In genomic region chr7:82275529-82276204, GRCm38 (mm10) we compare ENCODE assay signal across 12 mouse cellular contexts. TPM values are rescaled to one million over a fixed set of nuclear protein-coding genes. Genes with fewer than 3 reads are reported as not detected.
DNase-seq lines count a peak whose midpoint lies in the region; ATAC-seq and TF ChIP-seq lines count a peak whose summit lies in the region.
"Had no signal": no experiment of that assay in that cellular context is flagged by ENCODE, and none has a peak within 500 bp of the region (broad histone marks: within the 10 kb centered on the region; RNA-seq: fewer than 3 reads in every experiment).

No protein-coding gene starts in this region.

- 77% methylated on average over 18 of the region's 18 CpGs for WGBS in embryonic facial prominence, embryonic 12.5 days
- 74% methylated on average over 18 of the region's 18 CpGs for WGBS in embryonic facial prominence, embryonic 10.5 days

- no peaks in the 10 kb centered on the region for H3K9me3 ChIP-seq in embryonic facial prominence, embryonic 12.5 days
- H3K9me3 ChIP-seq in embryonic facial prominence, embryonic 10.5 days, result no peaks in the 10 kb centered on the region

- intact Hi-C loops in left cerebral cortex, adult 2 months (cut with DNase I), result loop anchor here (2.0 to 10.0 kb wide), 2 partner anchors 317 to 491 kb away; partner anchors contain the start of gene 3110040N11Rik
- intact Hi-C loops in gastrocnemius, adult 2 months (cut with DNase I), result no loop called here

- peaks cover 12% of the 10 kb centered on the region; the same call in 1 of the 2 replicates for H3K4me1 ChIP-seq in embryonic facial prominence, embryonic 12.5 days
- H3K4me1 ChIP-seq in embryonic facial prominence, embryonic 10.5 days, result peaks cover 11% of the 10 kb centered on the region

- no peak for TF ChIP-seq CTCF in left cerebral cortex, adult 2 months (IDR thresholded peaks at IDR 0.05)
- TF ChIP-seq CTCF in C2C12 (IDR thresholded peaks at IDR 0.05; ENCODE audit: control insufficient read depth, insufficient read depth, insufficient read length), result no peak
- TF ChIP-seq CTCF in gastrocnemius, adult 2 months (IDR thresholded peaks at IDR 0.05), result no peak

- no peak overlapping the region for H3K4me3 ChIP-seq in embryonic facial prominence, embryonic 12.5 days
- no peak overlapping the region for H3K4me3 ChIP-seq in embryonic facial prominence, embryonic 10.5 days
- no peak overlapping the region for H3K4me3 ChIP-seq in left cerebral cortex, adult 2 months
- no peak overlapping the region for H3K4me3 ChIP-seq in C2C12 (ENCODE audit: insufficient read depth, poor library complexity, severe bottlenecking)
- H3K4me3 ChIP-seq in gastrocnemius, adult 2 months, result no peak overlapping the region

- no peaks in the 10 kb centered on the region for H3K27me3 ChIP-seq in embryonic facial prominence, embryonic 12.5 days
- no peaks in the 10 kb centered on the region for H3K27me3 ChIP-seq in embryonic facial prominence, embryonic 10.5 days (replicated peaks; ENCODE audit: low read depth, poor library complexity, severe bottlenecking)
- no peaks in the 10 kb centered on the region for H3K27me3 ChIP-seq in C2C12 (ENCODE audit: control insufficient read depth, insufficient read depth, insufficient read length)

- H3K79me3 ChIP-seq in C2C12 (ENCODE audit: low read depth), result no peaks in the 10 kb centered on the region

- H3K4me2 ChIP-seq in embryonic facial prominence, embryonic 12.5 days (replicated peaks), result no peak overlapping the region

- peak; percentile 43; the same call in 1 of the 2 replicates for ATAC-seq in embryonic facial prominence, embryonic 12.5 days (ENCODE audit: insufficient number of reproducible peaks, insufficient read depth, low FRiP score, low TSS enrichment)

- H3K79me2 ChIP-seq in C2C12 (ENCODE audit: control insufficient read depth, insufficient read depth), result no peaks in the 10 kb centered on the region

- no peak overlapping the region for H3K9ac ChIP-seq in embryonic facial prominence, embryonic 12.5 days

- DNase-seq in embryonic facial prominence, embryonic 10.5 days (ENCODE audit: low spot score), result no peak
- DNase-seq in left cerebral cortex, adult 2 months (ENCODE audit: extremely low spot score in 1 of 2, low spot score in 2 of 2), result peak; percentile 38 to 53
- DNase-seq in left cerebral cortex, adult 11 months (ENCODE audit: low spot score), result no peak
- peak; percentile 22 for DNase-seq in embryo, embryonic 11 days
- DNase-seq in retina, postnatal 1 day, result no peak
- no peak for DNase-seq in gastrocnemius, adult 2 months
- DNase-seq: cerebellum, postnatal 14 days; kidney, adult 8-10 months; layer of hippocampus, postnatal 36 days; lung, postnatal 10 days had no signal

- H3K36me3 ChIP-seq in embryonic facial prominence, embryonic 12.5 days, result no peaks in the 10 kb centered on the region
- H3K36me3 ChIP-seq in embryonic facial prominence, embryonic 10.5 days (replicated peaks), result no peaks in the 10 kb centered on the region
- no peaks in the 10 kb centered on the region for H3K36me3 ChIP-seq in C2C12 (ENCODE audit: control insufficient read depth, insufficient read depth)

- H3K27ac ChIP-seq in embryonic facial prominence, embryonic 12.5 days, result no peak overlapping the region
- H3K27ac ChIP-seq in embryonic facial prominence, embryonic 10.5 days (replicated peaks), result no peak overlapping the region
- no peak overlapping the region for H3K27ac ChIP-seq in left cerebral cortex, adult 2 months
- no peak overlapping the region for H3K27ac ChIP-seq in gastrocnemius, adult 2 months

- no peak overlapping the region for H3ac ChIP-seq in C2C12 (ENCODE audit: control insufficient read depth, insufficient read length, low read depth)

TF ChIP-seq in C2C12, 6 proteins besides CTCF, POLR2A, EP300 and RAD21:
- no peak for TF ChIP-seq MYOG (IDR thresholded peaks at IDR 0.05; ENCODE audit: control insufficient read depth, extremely low read depth, insufficient read length)
- peak; percentile 99 for TF ChIP-seq FOSL1 (IDR thresholded peaks at IDR 0.05; ENCODE audit: insufficient read depth, low read length, poor library complexity, severe bottlenecking)
- peak; percentile 79 for TF ChIP-seq MAX (IDR thresholded peaks at IDR 0.05)
- no peak for TF ChIP-seq CEBPB (IDR thresholded peaks at IDR 0.05; ENCODE audit: low read depth)
- TF ChIP-seq USF1 (IDR thresholded peaks at IDR 0.05; ENCODE audit: low read depth), result no peak
- TF ChIP-seq MYOD1 (IDR thresholded peaks at IDR 0.05; ENCODE audit: control insufficient read depth, insufficient read length, low read depth), result peak; percentile 69

RNA-seq across cellular contexts. Expression of gene Adamtsl3, which starts 59.8 kb away (rescaled TPM):
- polyA plus RNA-seq in embryonic facial prominence, embryonic 12.5 days (2016; fragmentation: Nextera tagmentation; extraction: Ambion mirVana), result 1.7 and 2.8 TPM in 2 replicates
- polyA plus RNA-seq in embryonic facial prominence, embryonic 10.5 days (2016; fragmentation: Nextera tagmentation; extraction: Ambion mirVana), result 0.14 and 0.45 TPM in 2 replicates
- 1 to 10 TPM in 1 of 2 experiments, under 1 TPM in 1; 0.97 to 2.0 TPM for total RNA-seq in left cerebral cortex, adult 2 months (2021)
- polyA plus RNA-seq in C2C12 (2012; fragmentation: generic; extraction: Trizol), result 5.1 TPM
- 1 to 10 TPM; 4.3 to 7.8 TPM for total RNA-seq in gastrocnemius, adult 2 months (2021)

Comparison
In these comparisons a context has a peak if more than half of its experiments do, and no peak if none do; other contexts are left out.
1. DNase-seq: peak in left cerebral cortex, adult 2 months (2 of 2) and embryo, embryonic 11 days (single experiment); none in embryonic facial prominence, embryonic 10.5 days (single experiment), left cerebral cortex, adult 11 months (single experiment), retina, postnatal 1 day (single experiment) and gastrocnemius, adult 2 months (single experiment).